Mouse (Mus musculus) bone marrow, adult 2 months (tissue): ENCODE measurements around the gene Foxn3.

Experiments
- CTCF ChIP-seq: fragments of 200-500 bp; IDR thresholded peaks from 2 replicates; pipeline ENCODE4 v1.5.1; 2011; ENCODE audit warnings: low read length, control low read depth; ENCODE audit not compliant: control insufficient read depth, insufficient read depth
- POLR2A ChIP-seq: fragments of 200-500 bp; IDR thresholded peaks from 2 replicates; pipeline ENCODE4 v1.6.1; 2011; ENCODE audit warnings: low read depth, mild to moderate bottlenecking, control low read depth, low read length, borderline replicate concordance; ENCODE audit not compliant: control insufficient read depth

DNA sequence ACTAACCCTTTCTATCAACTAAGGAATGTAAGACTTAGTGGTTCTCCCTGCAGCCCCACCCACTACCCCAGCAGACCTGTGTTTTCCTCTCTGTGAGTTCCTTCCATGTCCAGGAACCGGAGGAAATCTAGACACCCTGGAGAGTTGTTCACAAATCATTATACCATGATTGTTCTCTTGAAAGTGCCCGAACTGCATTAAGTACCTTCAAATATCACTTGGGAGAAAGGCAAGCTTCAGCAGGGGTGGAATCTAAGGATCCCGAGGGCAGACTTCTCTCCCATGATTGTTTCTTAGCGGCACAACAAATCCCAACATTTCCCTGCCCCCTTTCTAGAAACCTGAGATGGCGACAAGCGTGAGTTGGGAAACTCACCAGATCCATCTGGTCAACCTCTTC is 247.5 kb downstream of the Foxn3 start:
- TF ChIP-seq POLR2A (no peak), CTCF (no peak)
